Mouse (Mus musculus): Measurements from ENCODE around the gene Cd247.

- TF ChIP-seq CTCF (IDR thresholded peaks at IDR 0.05; ENCODE audit: extremely low read depth, insufficient read depth, low read length) (no peak), POLR2A (IDR thresholded peaks at IDR 0.05; ENCODE audit: extremely low read depth, insufficient read depth, low read length) (no peak)
Measured at GRCm38 (mm10) chr1:165844956-165845355, 56.5 kb downstream of the Cd247 start.

All from cortical plate, adult 2 months (tissue).